Mouse (Mus musculus): ENCODE results near the gene Rnf141.

GRCm38 (mm10) chr7:110780520-110780919 lies 63.7 kb downstream of the Rnf141 start:
- TF ChIP-seq CTCF (IDR thresholded peaks at IDR 0.05; ENCODE audit: control insufficient read depth, insufficient read depth, insufficient replicate concordance, low read depth, low read length) = no peak
- no peak for TF ChIP-seq POLR2A (IDR thresholded peaks at IDR 0.05; ENCODE audit: control insufficient read depth, low read depth, low read length)
